Mouse (Mus musculus): ENCODE measurements at regions not wholly inside any gene's neighbourhood (a gene's known extent, or its start where the extent isn't known, plus 50 kb on each side); places are given as distances from the start of the nearest gene placed in this dataset.

DNA sequence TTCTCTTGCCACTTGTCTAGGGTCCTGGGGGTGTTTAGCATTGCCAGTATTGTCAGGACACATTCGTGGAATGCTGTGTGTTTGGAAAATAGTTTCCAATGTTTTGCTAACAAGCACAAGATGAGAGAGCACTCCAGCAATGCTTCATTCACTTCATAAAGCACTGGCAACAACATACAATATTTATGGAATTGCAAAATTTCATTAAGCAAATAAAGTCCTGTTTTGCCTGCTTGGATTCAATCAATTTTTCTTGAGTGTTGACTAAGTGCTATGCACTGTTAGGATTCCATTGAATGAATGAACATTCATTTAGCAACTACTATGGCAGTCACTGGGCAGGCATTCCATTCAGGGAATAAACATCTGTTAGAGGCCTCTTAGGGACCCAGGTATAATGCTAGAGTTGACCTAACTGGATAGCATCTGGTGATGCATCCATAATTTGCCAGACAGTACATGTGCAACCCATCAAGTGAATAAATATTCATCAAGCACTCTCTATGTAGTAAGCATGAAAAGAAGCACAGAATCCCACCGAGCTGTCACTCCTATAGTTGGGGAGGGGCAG is 171.2 kb upstream of the Klf4 start:
- no peak for TF ChIP-seq GATA1 (IDR thresholded peaks at IDR 0.05; ENCODE audit: borderline replicate concordance, low read length)
- TF ChIP-seq FLI1 (IDR thresholded peaks at IDR 0.05; ENCODE audit: low read length) = no peak
